Mouse (Mus musculus) testis, postnatal 10 days (tissue): ENCODE results near the gene Gstcd.

Experiments used
- DNase-seq: peaks from one replicate; pipeline ENCODE4 v3.0.0; 2021; ENCODE audit warnings: low spot score

The Gstcd gene

DNA sequence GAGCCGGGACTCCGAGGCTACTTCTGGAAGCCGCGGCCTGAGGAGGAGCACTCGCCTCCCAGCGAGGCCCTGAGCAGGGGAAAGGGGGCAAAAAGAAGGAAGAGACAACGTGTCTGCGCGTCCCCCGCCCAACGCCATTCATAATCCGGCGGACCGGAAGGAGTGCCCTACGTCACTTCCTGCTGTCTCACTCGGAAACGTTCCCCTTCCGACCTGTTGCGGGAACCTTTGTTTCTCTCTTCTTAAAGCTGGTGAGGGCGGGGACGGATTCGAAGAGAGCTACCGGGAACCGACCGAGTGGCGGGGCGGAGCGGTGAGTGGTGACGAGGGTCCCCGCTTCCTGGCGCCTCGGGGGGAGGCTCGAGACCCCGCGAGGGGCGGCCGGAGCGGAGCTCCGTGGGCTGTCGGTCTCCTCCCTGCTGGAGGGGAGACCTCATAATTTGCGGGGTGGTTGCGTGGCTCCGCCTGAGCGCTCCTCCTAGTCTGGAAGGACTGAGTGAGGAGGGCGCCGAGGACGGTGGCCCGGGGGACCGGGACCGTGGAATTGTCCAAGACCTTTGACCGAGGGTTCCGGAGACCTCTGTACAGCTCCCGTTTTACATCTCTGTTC, at the start of gene Gstcd, which contains the start of gene Ints12:
Gstcd (minus strand) TSS at position 370 of the 610 bp plus-strand sequence.
Ints12 (plus strand) TSS at position 177 of the 610 bp plus-strand sequence.
- peak; percentile 91 for DNase-seq

GRCm38 (mm10) chr3:133132611-133133010, 40.8 kb upstream of the Gstcd start:
- no peak for DNase-seq

- DNase-seq, result no peak
Measured at GRCm38 (mm10) chr3:133131372-133131771, 39.5 kb upstream of the Gstcd start.

- DNase-seq, result no peak
Measured at GRCm38 (mm10) chr3:133113281-133113680, 21.4 kb upstream of the Gstcd start.

- DNase-seq, result no peak
Measured at GRCm38 (mm10) chr3:133111741-133112140, 19.9 kb upstream of the Gstcd start.

DNA sequence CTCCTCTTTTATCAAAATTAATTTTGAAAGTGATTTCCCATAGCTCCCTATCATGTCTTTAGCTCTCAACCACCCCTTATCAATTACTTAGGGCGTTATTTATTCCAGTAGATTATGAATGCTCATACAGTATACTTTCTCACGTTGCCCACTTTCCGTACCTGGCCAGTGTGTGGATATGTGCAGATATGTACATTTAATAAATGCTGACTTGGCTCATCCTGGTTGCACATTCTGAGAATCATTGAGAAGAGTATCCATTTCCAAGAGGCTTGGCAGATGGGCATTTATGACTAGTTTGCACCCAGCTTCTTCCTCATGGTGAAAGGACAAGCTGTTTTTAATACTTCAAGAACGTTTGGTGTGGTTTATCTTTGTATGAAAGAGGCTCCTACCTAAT, 18.0 kb upstream of the Gstcd start:
- no peak for DNase-seq

- no peak for DNase-seq
Measured at GRCm38 (mm10) chr3:133108731-133109130, 16.9 kb upstream of the Gstcd start.

DNA sequence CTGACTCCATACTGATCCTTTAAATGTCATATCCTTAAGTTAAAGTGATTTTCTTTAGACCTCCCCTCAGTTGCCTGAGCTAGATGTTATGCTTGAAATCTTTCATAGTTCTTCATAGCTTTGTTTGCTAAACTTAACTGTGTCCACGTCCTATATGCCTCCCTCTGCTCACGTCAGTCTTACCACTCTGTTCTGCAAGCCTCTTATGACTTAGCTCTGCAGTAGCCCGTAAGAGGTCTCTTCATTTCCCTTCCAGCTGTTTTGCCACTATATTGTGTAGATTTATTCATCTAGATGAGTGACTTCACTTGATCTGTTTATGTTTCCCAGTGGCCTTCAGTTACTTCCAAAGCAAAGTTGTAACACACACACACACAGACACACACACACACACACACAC, 12.6 kb upstream of the Gstcd start:
- DNase-seq, result no peak

DNA sequence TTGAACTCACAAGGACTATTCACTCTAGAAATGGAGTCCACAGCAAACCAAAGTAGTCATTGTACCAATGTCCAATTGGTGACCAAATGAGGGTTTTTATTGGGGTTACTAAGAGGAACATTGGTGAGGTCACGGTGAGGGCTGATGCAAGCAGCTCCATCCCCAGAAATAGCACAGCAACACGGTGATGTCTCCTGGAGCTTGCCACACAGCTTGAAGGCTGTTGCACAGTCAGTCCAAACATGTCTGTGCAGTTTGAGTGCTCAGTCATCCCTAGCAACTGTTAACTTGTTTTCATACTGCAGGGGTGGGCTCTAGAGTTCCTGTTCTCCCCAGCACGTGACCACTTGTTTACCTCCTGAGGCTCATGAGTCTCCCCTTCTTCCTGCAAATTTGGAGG, 11.9 kb upstream of the Gstcd start:
- no peak for DNase-seq

DNA sequence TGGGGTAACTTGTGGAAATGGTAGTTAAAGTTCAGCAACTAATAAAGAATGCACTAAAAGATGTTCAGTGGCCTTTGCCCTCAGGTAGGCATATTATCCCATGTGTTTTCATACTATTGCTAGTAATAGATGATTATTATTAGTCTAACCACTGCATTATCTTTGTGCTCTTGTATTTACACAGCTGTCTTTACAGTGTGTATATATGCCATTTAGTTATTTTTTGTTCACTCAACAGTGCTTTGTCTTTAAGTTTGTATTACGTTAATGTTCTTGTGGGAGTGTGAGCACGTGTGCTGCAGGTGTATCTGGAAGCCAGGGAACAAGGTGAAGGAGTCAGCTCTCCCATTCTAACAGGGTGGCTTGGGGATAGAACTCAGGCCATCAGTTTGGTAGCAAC, 7.1 kb upstream of the Gstcd start:
- DNase-seq, result no peak

DNA sequence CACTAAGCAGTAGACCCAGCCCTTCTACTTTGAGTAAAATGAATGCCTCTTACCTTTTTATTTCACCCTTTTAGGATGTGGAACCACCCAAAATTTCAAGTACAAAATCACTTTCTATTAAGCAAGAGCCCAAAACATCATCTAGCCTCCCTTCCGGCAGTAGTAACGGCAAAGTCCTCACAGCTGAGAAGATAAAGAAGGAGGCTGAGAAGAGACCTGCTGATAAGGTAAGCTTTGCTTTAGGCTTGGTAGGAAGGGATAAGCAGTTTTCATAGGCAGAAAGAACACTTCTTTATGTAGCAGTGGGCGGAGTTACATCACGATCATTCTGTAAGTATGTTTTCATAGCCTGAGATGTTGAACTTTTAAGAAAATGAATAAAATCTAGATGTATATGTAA, 6.5 kb upstream of the Gstcd start:
- DNase-seq, result no peak

GRCm38 (mm10) chr3:133097936-133098335, 6.1 kb upstream of the Gstcd start:
- no peak for DNase-seq

- no peak for DNase-seq
Measured at GRCm38 (mm10) chr3:133094305-133094704, 2.5 kb upstream of the Gstcd start.

GRCm38 (mm10) chr3:133092936-133093335, 1.1 kb upstream of the Gstcd start:
- no peak for DNase-seq

- no peak for DNase-seq
Measured at GRCm38 (mm10) chr3:133092274-133092853, 531 bp upstream of the Gstcd start.

GRCm38 (mm10) chr3:133091121-133091663, 641 bp downstream of the Gstcd start:
- DNase-seq, result no peak

GRCm38 (mm10) chr3:133090247-133091120, 1.3 kb downstream of the Gstcd start:
- DNase-seq, result no peak

DNA sequence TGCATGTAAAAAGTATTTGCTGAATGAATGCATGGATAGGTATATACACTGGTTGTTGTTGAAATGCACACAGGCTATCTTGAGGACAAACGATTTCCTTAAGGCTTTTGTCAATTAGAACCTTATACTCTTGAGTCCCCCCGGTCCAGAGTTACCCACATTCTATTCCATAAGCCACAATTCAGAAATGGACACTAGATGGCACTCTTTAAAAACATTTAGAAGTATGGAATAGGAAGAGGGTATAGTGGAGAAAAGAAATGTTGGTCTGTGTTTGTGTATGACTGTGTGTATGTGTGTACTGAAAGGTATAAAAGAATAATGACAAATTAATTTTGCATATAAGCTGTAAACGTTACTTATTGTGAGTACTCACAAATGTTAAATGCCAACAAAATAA, 6.0 kb downstream of the Gstcd start:
- DNase-seq, result no peak

GRCm38 (mm10) chr3:133082736-133083135, 9.1 kb downstream of the Gstcd start:
- no peak for DNase-seq

DNA sequence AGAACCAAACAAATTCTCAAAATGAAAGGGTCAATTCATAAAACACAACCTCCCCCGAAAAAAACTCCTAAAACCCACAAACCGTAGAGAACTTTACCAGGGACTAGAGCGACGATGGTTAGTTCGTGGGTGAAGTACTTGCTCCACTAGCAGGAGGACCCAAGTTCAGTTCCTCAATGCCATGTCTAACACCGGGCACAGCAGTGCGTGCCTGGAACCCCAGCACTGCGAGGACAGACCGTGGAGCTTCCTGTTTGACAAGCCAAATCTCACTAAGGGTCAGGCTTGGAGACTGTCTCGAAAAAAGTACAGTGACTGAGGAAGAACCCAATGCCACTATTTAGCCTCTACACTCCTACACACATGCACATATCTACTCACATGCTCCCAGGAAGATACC, 16.3 kb downstream of the Gstcd start:
- DNase-seq, result no peak

GRCm38 (mm10) chr3:133052068-133052467, 39.8 kb downstream of the Gstcd start:
- DNase-seq, result no peak

GRCm38 (mm10) chr3:133033145-133033755, 58.6 kb downstream of the Gstcd start:
- DNase-seq, result no peak
